Mouse (Mus musculus) kidney, adult 9 months (tissue): ENCODE measurements around the gene Ankfn1.
A peak's percentile ranks its signal among the peaks of the same experiment; 100 is the strongest.

Experiments
- DNase-seq: peaks from one replicate; pipeline ENCODE4 v3.0.0; 2022

Ankfn1 gene

GRCm38 (mm10) chr11:89673916-89674507 lies 103.4 kb downstream of the Ankfn1 start:
- no peak for DNase-seq

- DNase-seq = no peak
These were observed 104.9 kb downstream of the Ankfn1 start for GRCm38 (mm10) chr11:89672510-89673085.

- peak; percentile 2 for DNase-seq
These were observed 112.1 kb downstream of the Ankfn1 start for GRCm38 (mm10) chr11:89665170-89665880.

GRCm38 (mm10) chr11:89659048-89659447 lies 118.4 kb downstream of the Ankfn1 start:
- DNase-seq = no peak

- DNase-seq = no peak
These were observed 120.9 kb downstream of the Ankfn1 start for GRCm38 (mm10) chr11:89656556-89656955.

- no peak for DNase-seq
These were observed 141.7 kb downstream of the Ankfn1 start for GRCm38 (mm10) chr11:89635740-89636139.

GRCm38 (mm10) chr11:89631315-89631714 lies 146.1 kb downstream of the Ankfn1 start:
- DNase-seq = no peak

- DNase-seq = no peak
These were observed 148.9 kb downstream of the Ankfn1 start for GRCm38 (mm10) chr11:89628562-89628961.

- DNase-seq = no peak
These were observed 150.2 kb downstream of the Ankfn1 start for GRCm38 (mm10) chr11:89627232-89627631.

GRCm38 (mm10) chr11:89623698-89624445 lies 153.6 kb downstream of the Ankfn1 start:
- no peak for DNase-seq

GRCm38 (mm10) chr11:89619955-89620354 lies 157.5 kb downstream of the Ankfn1 start:
- peak; percentile 47 for DNase-seq

GRCm38 (mm10) chr11:89615806-89616205 lies 161.6 kb downstream of the Ankfn1 start:
- DNase-seq = no peak

- no peak for DNase-seq
These were observed 165.9 kb downstream of the Ankfn1 start for GRCm38 (mm10) chr11:89611596-89611995.

GRCm38 (mm10) chr11:89608071-89608470 lies 169.4 kb downstream of the Ankfn1 start:
- no peak for DNase-seq

- DNase-seq = no peak
These were observed 170.2 kb downstream of the Ankfn1 start for GRCm38 (mm10) chr11:89607270-89607669.

- DNase-seq = no peak
These were observed 171.1 kb downstream of the Ankfn1 start for GRCm38 (mm10) chr11:89606346-89606745.

GRCm38 (mm10) chr11:89602966-89603365 lies 174.5 kb downstream of the Ankfn1 start:
- DNase-seq = no peak

GRCm38 (mm10) chr11:89600921-89601515 lies 176.4 kb downstream of the Ankfn1 start:
- no peak for DNase-seq

GRCm38 (mm10) chr11:89590273-89590874 lies 187.1 kb downstream of the Ankfn1 start:
- no peak for DNase-seq

GRCm38 (mm10) chr11:89586341-89586740 lies 191.1 kb downstream of the Ankfn1 start:
- DNase-seq = no peak

- DNase-seq = no peak
These were observed 197.6 kb downstream of the Ankfn1 start for GRCm38 (mm10) chr11:89579826-89580225.

GRCm38 (mm10) chr11:89579111-89579510 lies 198.3 kb downstream of the Ankfn1 start:
- no peak for DNase-seq
